Mouse (Mus musculus) embryonic facial prominence, embryonic 12.5 days (tissue): Measurements from ENCODE around the gene Bcam. TPM values are rescaled to one million over a fixed set of nuclear protein-coding genes. Genes with fewer than 3 reads are reported as not detected.

Experiments
- ATAC-seq: fragments of 200-750 bp; cut with Nextera tagmentation; 2 replicates; pipeline ENCODE4 v1.8.0; 2017; ENCODE audit not compliant: insufficient number of reproducible peaks, insufficient read depth, low FRiP score, low TSS enrichment
- H3K27ac ChIP-seq: fragments of 300-500 bp; sonication (generic); 2 replicates; pipeline ENCODE4 v1.5.1; 2016; ENCODE audit warnings: mild to moderate bottlenecking
- H3K27me3 ChIP-seq: fragments of 300-500 bp; sonication (generic); 2 replicates; pipeline ENCODE4 v1.6.1; 2016; ENCODE audit warnings: mild to moderate bottlenecking, moderate library complexity
- H3K36me3 ChIP-seq: fragments of 300-500 bp; sonication (generic); 2 replicates; pipeline ENCODE4 v1.6.1; 2016; ENCODE audit warnings: mild to moderate bottlenecking
- H3K4me1 ChIP-seq: fragments of 300-500 bp; sonication (generic); 2 replicates; pipeline ENCODE4 v1.6.1; 2016
- H3K4me2 ChIP-seq: fragments of 300-500 bp; sonication (generic); replicated peaks from 2 replicates; pipeline ENCODE4 v1.6.1; 2016; ENCODE audit warnings: mild to moderate bottlenecking, moderate library complexity
- H3K4me3 ChIP-seq: fragments of 300-500 bp; sonication (generic); 2 replicates; pipeline ENCODE4 v1.5.1; 2016; ENCODE audit warnings: mild to moderate bottlenecking
- H3K9ac ChIP-seq: fragments of 300-500 bp; sonication (generic); 2 replicates; pipeline ENCODE4 v1.6.1; 2016; ENCODE audit warnings: mild to moderate bottlenecking, moderate library complexity
- H3K9me3 ChIP-seq: fragments of 300-500 bp; sonication (generic); 2 replicates; pipeline ENCODE4 v1.6.1; 2016; ENCODE audit warnings: mild to moderate bottlenecking, moderate library complexity
- WGBS: fragments of 180-500 bp; shearing (Covaris S2); methylation state at CpG from one replicate; pipeline ENCODE4 v1.1.7; 2016; 5-methylcytosine and 5-hydroxymethylcytosine counted together
- polyA plus RNA-seq: library from polyadenylated mRNA; unstranded; fragments of >200 nt; fragmentation: Nextera tagmentation; extraction: Ambion mirVana; gene quantifications from 2 replicates; pipeline ENCODE4 v1.2.1, GENCODE M21; 2016

The Bcam gene
- polyA plus RNA-seq, 1 experiment from 2014 or later = 62.3 TPM

DNA sequence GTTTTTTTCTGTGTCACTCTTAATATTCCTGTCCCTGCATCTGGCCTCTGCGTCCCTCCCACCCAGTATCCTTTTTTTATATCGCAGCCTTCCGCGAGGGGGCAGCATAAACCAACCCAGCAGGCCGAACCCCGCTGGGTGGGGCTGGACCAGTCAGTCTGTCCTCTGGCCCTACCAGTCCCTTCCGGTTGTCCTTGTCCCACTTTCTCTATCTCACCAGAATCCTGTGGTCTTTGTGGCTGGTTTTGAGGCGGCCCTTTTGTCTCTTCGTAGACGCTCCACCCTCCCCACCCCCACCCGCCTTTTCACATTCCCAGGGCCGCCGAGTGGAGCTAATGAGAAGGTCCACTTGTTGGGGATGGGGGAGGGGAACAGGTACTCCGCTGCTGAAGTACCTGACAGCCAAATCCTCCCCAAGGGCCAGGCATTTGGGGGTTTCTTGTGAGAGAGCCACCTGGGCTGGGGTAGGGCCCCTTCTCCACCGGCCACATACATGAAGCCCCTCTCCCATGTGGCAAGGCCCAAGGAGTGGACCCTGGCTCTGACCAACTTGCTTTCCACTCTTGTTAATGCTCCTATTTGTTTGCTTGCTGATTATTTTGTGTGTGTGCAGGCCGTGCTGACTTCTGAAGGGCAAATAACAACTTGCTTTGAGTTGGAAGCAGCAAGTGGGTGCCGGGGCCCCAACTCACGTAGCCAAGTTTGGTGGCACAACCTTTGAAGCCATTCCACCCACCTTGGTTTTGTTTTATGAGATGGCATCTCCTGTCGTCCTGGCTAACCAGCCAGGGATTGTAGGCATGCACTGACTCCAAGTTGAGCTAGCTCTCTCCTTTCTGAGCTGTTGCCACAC lies 20.4 kb downstream of the Bcam start, which contains the start of gene Nectin2:
Gene Nectin2 (minus strand): TSS at position 267 of the 853 bp plus-strand sequence.
- ATAC-seq = peak; percentile 25
- Histone ChIP-seq H3K9me3 (no peaks in the 10 kb centered on the region), H3K9ac (peak within 1 kb of the TSS; percentile 89), H3K4me3 (peak within 1 kb of the TSS; percentile 83), H3K27ac (peak within 1 kb of the TSS; percentile 90), H3K4me2 (peak within 1 kb of the TSS; percentile 79), H3K27me3 (no peaks in the 10 kb centered on the region), H3K36me3 (no peaks in the 10 kb centered on the region), H3K4me1 (peaks cover 30% of the 10 kb centered on the region)
- 16% methylated on average over 19 of the region's 19 CpGs for WGBS

DNA sequence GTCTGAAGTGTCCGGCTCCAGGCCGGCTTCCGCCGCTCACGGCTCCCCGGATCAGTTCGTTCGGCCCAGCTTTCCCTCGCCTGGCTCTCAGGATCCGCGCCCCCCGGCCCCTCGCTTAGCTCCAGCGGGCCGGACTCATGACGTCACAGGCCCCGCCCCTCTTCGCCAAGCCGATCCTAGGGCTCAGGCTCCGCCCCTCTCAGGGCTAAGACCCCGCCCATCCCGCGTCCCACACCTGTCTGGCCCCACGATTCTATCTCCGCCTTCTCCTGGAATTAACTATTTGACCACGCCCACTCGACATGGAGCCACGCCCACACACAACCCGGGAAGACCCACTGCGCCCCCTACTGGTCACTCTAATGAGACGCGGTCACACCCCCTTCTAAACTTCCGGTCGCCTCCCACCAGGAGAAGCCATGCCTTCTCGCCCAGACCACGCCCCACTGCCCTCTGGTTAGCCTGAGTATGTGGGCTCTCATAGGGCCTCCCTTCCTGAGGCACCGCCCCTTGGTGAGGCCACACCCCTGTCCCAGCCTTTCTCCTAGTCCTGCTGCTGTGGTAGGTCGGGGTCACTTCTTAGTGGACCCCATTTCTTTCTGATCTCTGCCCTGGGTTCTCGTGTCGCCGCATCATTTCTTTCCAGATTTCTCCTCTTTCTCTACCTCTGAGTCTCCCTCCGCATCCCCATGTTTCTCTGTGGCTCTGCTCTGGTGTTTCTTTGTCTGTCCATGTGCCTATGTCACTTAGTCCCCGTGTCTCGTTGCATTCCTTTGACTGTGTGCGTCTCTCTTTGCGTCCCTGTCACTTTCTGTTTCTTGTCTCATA lies 21.2 kb downstream of the Bcam start:
- peak; percentile 90 for ATAC-seq
- peaks cover 34% of the 10 kb centered on the region for H3K4me1 ChIP-seq
- under 1% methylated on average over 46 of the region's 46 CpGs for WGBS

DNA sequence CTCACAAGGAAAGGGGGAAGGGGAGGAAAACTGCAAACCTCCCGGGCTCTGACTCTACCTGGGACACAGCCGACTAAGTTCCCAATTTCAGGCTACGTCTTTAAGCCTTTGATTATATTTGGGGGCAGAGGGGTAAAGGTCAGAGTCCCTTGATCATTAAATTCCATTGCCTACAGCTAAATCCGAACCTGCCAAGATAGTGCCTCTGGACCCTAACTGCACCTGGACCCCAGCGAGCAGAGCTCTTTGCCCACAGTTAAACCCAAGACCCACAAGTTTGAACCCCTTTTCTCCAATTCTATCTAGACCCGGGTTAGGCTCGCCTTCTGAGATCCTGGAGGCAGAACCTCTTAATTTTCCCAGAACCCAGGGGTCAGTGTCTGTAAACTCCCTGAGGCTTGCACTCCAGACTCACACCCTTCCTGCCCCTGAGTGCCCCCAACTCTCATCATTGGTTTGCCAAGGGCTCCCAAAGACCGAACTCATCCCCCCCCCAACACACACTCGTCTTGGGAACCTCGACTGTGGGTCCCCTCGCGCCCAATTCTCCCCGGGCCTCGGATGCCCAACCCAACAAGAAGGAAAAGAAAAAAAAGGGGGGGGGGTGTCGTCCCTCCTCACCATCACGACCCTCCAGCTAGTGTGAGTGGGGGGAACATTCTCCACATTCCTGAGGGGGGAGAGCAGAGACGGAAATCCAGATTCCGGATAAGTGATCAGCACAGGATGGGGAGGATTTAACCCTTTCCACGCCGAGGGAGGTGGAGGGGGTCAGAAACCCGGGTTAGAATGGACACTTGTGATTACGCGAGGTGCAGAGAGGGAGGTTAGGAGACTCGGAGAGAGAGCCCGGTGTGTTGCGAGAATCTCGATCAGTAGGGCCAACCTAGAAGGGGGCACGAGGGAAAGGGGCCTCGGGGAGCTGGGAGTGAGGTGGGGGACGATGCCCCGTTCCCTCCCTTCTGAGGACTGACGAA lies 22.3 kb downstream of the Bcam start:
- ATAC-seq = peak; percentile 1; the same call in 1 of the 2 replicates
- H3K27me3 ChIP-seq = no peaks in the 10 kb centered on the region
- H3K9me3 ChIP-seq = no peaks in the 10 kb centered on the region
- H3K4me2 ChIP-seq = peak overlapping the region; percentile 79
- H3K9ac ChIP-seq = peak overlapping the region; percentile 89
- peak overlapping the region; percentile 90 for H3K27ac ChIP-seq
- peaks cover 34% of the 10 kb centered on the region for H3K4me1 ChIP-seq
- H3K4me3 ChIP-seq = peak overlapping the region; percentile 83
- peaks cover 5% of the 10 kb centered on the region for H3K36me3 ChIP-seq
- 1% methylated on average over 32 of the region's 32 CpGs for WGBS

More for the DNA sequence above, 21.2 kb downstream of the Bcam start:
- Histone ChIP-seq H3K9me3 (no peaks in the 10 kb centered on the region), H3K27ac (peak overlapping the region; percentile 90), H3K4me2 (peak overlapping the region; percentile 79), H3K4me3 (peak overlapping the region; percentile 83), H3K9ac (peak overlapping the region; percentile 89), H3K36me3 (no peaks in the 10 kb centered on the region), H3K27me3 (no peaks in the 10 kb centered on the region)

DNA sequence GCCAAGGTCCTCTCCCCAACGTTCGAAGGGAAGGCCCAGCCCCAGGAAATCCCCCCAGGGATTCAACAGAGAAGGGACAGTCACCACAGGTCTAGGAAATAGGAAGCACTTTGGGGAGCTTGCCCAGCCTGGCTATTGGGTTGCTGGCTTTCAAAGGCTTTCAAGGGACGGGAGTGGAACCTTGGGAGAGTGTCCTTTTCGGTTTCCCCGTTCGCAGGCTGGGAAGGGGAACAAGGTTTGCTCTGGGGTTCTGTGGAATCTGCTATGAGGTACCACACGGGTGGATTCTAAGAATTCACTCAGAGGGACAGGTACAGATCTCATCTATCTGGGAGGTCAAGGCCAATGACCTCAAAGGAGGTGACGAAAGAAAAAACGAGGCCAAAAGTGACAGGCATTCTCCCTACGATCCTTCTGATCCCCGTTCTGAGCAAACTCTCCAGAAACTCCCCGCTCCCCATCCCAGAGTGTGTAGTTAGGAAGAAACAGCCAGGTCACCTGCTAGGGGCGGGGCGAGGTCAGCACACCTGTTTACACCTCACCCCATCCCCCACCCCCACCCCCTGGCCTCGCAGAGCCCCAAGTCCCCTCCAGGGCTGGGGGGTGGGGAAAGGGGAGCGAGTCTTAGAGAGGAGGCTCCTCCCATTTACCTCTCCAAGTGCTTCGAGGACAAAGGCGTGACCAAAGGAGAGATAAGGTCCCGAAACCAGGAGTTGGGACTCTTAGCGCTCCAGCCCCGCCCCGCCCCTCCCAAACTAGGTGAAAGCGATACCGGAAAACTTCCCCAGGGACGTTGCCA lies 23.2 kb downstream of the Bcam start:
- Histone ChIP-seq H3K27ac (peak overlapping the region; percentile 90), H3K4me1 (peaks cover 34% of the 10 kb centered on the region), H3K9me3 (no peaks in the 10 kb centered on the region), H3K27me3 (no peaks in the 10 kb centered on the region), H3K36me3 (peaks cover 10% of the 10 kb centered on the region), H3K9ac (peak overlapping the region; percentile 89), H3K4me2 (peak overlapping the region; percentile 79), H3K4me3 (peak overlapping the region; percentile 83)
- no peak for ATAC-seq
- 2% methylated on average over 25 of the region's 25 CpGs for WGBS

DNA sequence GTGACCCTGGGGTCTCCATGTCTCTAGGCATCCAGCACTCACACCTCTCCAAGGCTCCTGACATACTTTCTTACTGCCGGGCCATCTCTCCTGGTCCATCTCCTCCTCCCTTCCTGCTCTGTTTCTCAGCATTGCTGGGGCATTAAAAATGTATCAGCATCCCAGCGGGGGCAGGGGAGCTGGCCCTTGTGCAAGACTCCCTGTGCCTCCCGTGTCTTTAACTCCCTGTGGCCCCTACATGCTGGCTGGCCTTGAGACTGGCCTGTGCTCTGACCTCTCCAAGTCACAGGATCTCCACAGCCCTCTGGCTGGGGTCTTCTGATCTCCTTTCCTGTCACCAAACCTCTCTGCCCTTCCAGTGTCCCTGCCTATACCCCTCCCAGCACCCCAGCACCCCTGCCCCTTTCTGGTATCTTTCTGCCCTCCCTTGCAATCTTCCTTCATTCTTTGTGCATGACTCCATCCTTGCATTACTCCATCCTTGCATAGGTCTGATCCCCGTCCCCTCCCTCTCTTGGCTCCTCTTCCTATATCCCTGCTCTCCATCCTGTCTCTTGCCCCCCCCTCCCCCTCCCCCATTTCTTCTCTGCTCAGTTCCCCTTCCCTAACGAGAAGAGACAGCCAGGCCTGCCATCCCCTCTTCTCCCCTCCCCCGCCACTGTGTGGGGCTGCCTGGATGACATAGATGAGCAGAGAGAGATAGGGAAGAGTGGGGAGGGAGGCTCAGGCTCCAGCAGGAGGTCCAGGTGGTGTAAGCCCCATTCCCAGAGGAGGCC lies 24.2 kb downstream of the Bcam start:
- Histone ChIP-seq H3K4me2 (peak overlapping the region; percentile 79), H3K9ac (peak overlapping the region; percentile 31), H3K4me1 (peaks cover 43% of the 10 kb centered on the region), H3K4me3 (peak overlapping the region; percentile 83), H3K9me3 (no peaks in the 10 kb centered on the region), H3K36me3 (peaks cover 10% of the 10 kb centered on the region), H3K27ac (peak overlapping the region; percentile 90; the same call in 1 of the 2 replicates), H3K27me3 (no peaks in the 10 kb centered on the region)
- 17% methylated on average over 6 of the region's 6 CpGs for WGBS
- no peak for ATAC-seq

DNA sequence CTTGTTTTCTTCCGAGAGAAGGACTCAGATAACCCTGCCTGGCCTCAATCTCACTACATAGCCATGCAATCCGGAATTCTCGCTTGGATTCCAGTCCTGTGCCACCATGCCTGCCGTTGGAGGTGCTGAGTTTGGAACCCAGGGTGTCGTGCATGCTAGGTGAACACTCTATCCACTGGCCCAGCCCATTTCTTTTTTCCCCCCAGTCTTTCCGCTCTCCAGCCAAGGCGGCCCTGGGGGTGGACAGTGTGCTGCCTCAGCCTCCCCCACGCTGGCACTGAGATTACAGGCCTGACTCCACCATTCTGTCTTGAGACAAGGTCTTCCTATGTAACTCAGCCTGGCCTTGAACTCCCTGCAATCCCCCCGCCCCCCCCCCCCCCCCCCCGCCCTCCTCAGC lies 24.8 kb downstream of the Bcam start:
- H3K27ac ChIP-seq = no peak overlapping the region
- 87% methylated on average over 8 of the region's 10 CpGs for WGBS
- H3K4me2 ChIP-seq = peak overlapping the region; percentile 79
- peaks cover 11% of the 10 kb centered on the region for H3K36me3 ChIP-seq
- no peak for ATAC-seq
- H3K9me3 ChIP-seq = no peaks in the 10 kb centered on the region
- no peak overlapping the region for H3K9ac ChIP-seq
- no peaks in the 10 kb centered on the region for H3K27me3 ChIP-seq
- H3K4me1 ChIP-seq = peaks cover 48% of the 10 kb centered on the region
- H3K4me3 ChIP-seq = no peak overlapping the region

DNA sequence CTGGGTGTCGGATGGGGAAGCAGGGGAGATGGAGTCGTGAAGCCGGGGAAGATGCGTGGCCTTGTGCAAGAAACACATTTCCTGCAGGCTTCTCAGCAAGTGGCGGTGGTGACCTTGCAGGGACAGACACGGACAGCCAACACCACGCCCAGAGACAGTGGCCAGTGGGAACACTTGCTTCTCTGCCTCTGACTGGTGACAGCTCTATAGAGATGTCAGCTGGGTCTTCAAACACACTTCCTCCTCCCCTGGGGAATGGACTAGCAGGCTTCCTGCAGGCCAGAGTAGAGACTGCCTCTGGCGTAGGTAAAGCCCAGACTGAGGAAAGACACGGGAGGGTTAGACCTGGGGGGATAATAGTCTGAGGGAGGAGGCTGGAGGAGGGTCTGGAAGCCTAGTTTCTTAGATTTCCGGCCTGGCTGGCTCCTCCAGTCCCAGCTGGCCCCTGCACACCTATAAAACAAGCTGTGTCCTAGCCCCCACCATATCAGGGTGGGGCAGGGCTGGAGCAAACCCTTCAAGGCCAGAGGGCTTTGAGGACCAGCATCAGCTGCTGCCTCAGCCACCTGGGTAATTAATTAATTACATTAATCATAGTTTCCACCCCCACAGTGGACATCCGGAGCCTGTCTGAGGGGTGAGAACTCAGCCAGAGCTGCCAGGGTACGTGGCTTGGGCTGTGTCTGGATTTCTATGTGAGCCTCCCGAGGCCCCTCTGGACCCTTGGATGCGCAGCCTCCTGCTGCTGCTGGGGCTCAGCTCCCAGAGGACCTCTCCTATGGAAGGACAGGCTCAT lies 26.0 kb downstream of the Bcam start:
- no peak overlapping the region for H3K4me3 ChIP-seq
- no peak for ATAC-seq
- H3K4me1 ChIP-seq = peaks cover 44% of the 10 kb centered on the region
- H3K27ac ChIP-seq = no peak overlapping the region
- 66% methylated on average over 14 of the region's 14 CpGs for WGBS
- H3K9ac ChIP-seq = no peak overlapping the region
- H3K9me3 ChIP-seq = no peaks in the 10 kb centered on the region
- peaks cover 21% of the 10 kb centered on the region for H3K36me3 ChIP-seq
- H3K4me2 ChIP-seq = no peak overlapping the region
- H3K27me3 ChIP-seq = no peaks in the 10 kb centered on the region

DNA sequence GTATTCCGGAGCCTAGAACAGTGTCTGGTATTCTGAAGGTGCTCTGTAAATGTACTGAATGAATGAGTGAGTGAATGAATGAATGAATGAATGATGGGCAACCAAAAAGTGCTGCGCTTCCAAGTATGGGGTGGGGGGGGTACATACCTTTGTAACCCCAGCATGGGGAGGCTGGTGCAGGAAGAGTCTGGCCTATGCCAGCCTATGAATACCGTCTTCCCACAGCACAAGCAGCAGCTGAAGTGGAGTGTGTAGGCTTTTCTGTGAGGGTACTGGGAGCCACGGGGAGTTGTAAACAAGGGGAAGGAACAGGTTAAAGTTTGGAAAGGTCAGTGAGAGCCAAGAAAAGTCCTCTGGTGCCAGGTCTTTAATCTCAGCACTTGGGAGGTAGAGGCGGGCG lies 27.0 kb downstream of the Bcam start:
- no peak for ATAC-seq
- WGBS = 85% methylated on average over 6 of the region's 6 CpGs
- Histone ChIP-seq H3K27ac (no peak overlapping the region), H3K4me3 (no peak overlapping the region), H3K4me2 (no peak overlapping the region), H3K9ac (no peak overlapping the region), H3K4me1 (peaks cover 44% of the 10 kb centered on the region), H3K27me3 (no peaks in the 10 kb centered on the region), H3K9me3 (no peaks in the 10 kb centered on the region), H3K36me3 (peaks cover 22% of the 10 kb centered on the region)

DNA sequence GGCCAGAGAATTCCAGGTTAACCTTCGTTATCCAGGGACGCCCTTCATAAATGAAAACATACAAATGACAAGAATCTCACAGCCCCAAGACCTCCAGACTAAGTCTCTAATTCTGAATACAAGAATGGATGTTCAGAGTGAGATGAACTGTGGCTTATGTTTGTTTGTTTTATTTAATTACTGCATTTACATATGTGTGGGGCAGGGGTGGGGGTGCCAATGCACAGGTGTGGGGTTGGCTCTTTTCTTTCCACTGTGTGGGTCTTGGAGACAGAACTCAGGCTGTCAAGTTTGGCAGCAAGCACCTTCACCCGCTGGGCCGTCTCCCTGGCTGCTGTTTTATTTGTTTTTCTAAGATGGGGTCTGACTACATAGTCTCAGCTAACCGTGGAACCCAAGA lies 28.3 kb downstream of the Bcam start:
- H3K4me1 ChIP-seq = peaks cover 32% of the 10 kb centered on the region
- no peak overlapping the region for H3K4me3 ChIP-seq
- ATAC-seq = no peak
- no peak overlapping the region for H3K27ac ChIP-seq
- H3K9ac ChIP-seq = no peak overlapping the region
- no peaks in the 10 kb centered on the region for H3K9me3 ChIP-seq
- no peaks in the 10 kb centered on the region for H3K27me3 ChIP-seq
- WGBS = 39% methylated on average over 5 of the region's 5 CpGs
- no peak overlapping the region for H3K4me2 ChIP-seq
- H3K36me3 ChIP-seq = peaks cover 31% of the 10 kb centered on the region
